Mouse (Mus musculus): ENCODE data around the gene Trf. TPM values are rescaled to one million over a fixed set of nuclear protein-coding genes. Genes with fewer than 3 reads are reported as not detected.

Gene Trf
- polyA plus RNA-seq, 1 experiment from 2014 or later = 380 TPM

GRCm38 (mm10) chr9:103205786-103206185 lies 24.5 kb downstream of the Trf start:
- Histone ChIP-seq H3K4me2 (ENCODE audit: low read depth, low read length) (no peak overlapping the region), H3K9me3 (ENCODE audit: control insufficient read depth, low read length) (no peaks in the 10 kb centered on the region), H3K36me3 (ENCODE audit: control insufficient read depth, insufficient read depth, low read length) (no peaks in the 10 kb centered on the region), H3K4me1 (ENCODE audit: control insufficient read depth, insufficient read depth, low read length) (peaks cover 6% of the 10 kb centered on the region), H3K9ac (ENCODE audit: low read depth, low read length) (no peak overlapping the region), H3K27ac (ENCODE audit: low read length) (no peak overlapping the region), H3K4me3 (ENCODE audit: low read length) (no peak overlapping the region), H3K27me3 (replicated peaks; ENCODE audit: control insufficient read depth, insufficient read depth, low read length) (no peaks in the 10 kb centered on the region)
- no peak for ATAC-seq
- WGBS = 90% methylated on average over 5 of the region's 5 CpGs

GRCm38 (mm10) chr9:103201561-103202260 lies 28.5 kb downstream of the Trf start, which contains the start of gene Srprb:
Srprb (minus strand) TSS chr9:103202137.
- Histone ChIP-seq H3K36me3 (ENCODE audit: control insufficient read depth, insufficient read depth, low read length) (peaks cover 7% of the 10 kb centered on the region; the same call in 1 of the 2 replicates), H3K27ac (ENCODE audit: low read length) (peak within 1 kb of the TSS; percentile 62), H3K4me2 (ENCODE audit: low read depth, low read length) (peak within 1 kb of the TSS; percentile 52), H3K4me1 (ENCODE audit: control insufficient read depth, insufficient read depth, low read length) (peaks cover 3% of the 10 kb centered on the region; the same call in 1 of the 2 replicates), H3K9ac (ENCODE audit: low read depth, low read length) (peak within 1 kb of the TSS; percentile 81), H3K27me3 (replicated peaks; ENCODE audit: control insufficient read depth, insufficient read depth, low read length) (no peaks in the 10 kb centered on the region), H3K4me3 (ENCODE audit: low read length) (peak within 1 kb of the TSS; percentile 75), H3K9me3 (ENCODE audit: control insufficient read depth, low read length) (no peaks in the 10 kb centered on the region)
- ATAC-seq = peak; percentile 99
- under 1% methylated on average over 45 of the region's 45 CpGs for WGBS

- no peak overlapping the region for H3K9ac ChIP-seq (ENCODE audit: low read depth, low read length)
- no peak overlapping the region for H3K27ac ChIP-seq (ENCODE audit: low read length)
- H3K27me3 ChIP-seq (replicated peaks; ENCODE audit: control insufficient read depth, insufficient read depth, low read length) = no peaks in the 10 kb centered on the region
- no peaks in the 10 kb centered on the region for H3K4me1 ChIP-seq (ENCODE audit: control insufficient read depth, insufficient read depth, low read length)
- no peak for ATAC-seq
- 95% methylated on average over 4 of the region's 4 CpGs for WGBS
- no peak overlapping the region for H3K4me3 ChIP-seq (ENCODE audit: low read length)
- H3K4me2 ChIP-seq (ENCODE audit: low read depth, low read length) = no peak overlapping the region
- H3K36me3 ChIP-seq (ENCODE audit: control insufficient read depth, insufficient read depth, low read length) = peaks cover 14% of the 10 kb centered on the region
- H3K9me3 ChIP-seq (ENCODE audit: control insufficient read depth, low read length) = no peaks in the 10 kb centered on the region
Measured at GRCm38 (mm10) chr9:103188416-103188815, 41.8 kb downstream of the Trf start.

- ATAC-seq = no peak
- no peaks in the 10 kb centered on the region for H3K4me1 ChIP-seq (ENCODE audit: control insufficient read depth, insufficient read depth, low read length)
- 68% methylated on average over 9 of the region's 9 CpGs for WGBS
- H3K27me3 ChIP-seq (replicated peaks; ENCODE audit: control insufficient read depth, insufficient read depth, low read length) = no peaks in the 10 kb centered on the region
- no peaks in the 10 kb centered on the region for H3K9me3 ChIP-seq (ENCODE audit: control insufficient read depth, low read length)
- H3K27ac ChIP-seq (ENCODE audit: low read length) = no peak overlapping the region
- peaks cover 10% of the 10 kb centered on the region; the same call in 1 of the 2 replicates for H3K36me3 ChIP-seq (ENCODE audit: control insufficient read depth, insufficient read depth, low read length)
- no peak overlapping the region for H3K4me2 ChIP-seq (ENCODE audit: low read depth, low read length)
- no peak overlapping the region for H3K9ac ChIP-seq (ENCODE audit: low read depth, low read length)
- no peak overlapping the region for H3K4me3 ChIP-seq (ENCODE audit: low read length)
Measured at GRCm38 (mm10) chr9:103186747-103187146, 43.5 kb downstream of the Trf start.

- peaks cover 10% of the 10 kb centered on the region; the same call in 1 of the 2 replicates for H3K36me3 ChIP-seq (ENCODE audit: control insufficient read depth, insufficient read depth, low read length)
- H3K27me3 ChIP-seq (replicated peaks; ENCODE audit: control insufficient read depth, insufficient read depth, low read length) = no peaks in the 10 kb centered on the region
- ATAC-seq = no peak
- no peaks in the 10 kb centered on the region for H3K9me3 ChIP-seq (ENCODE audit: control insufficient read depth, low read length)
- 86% methylated on average over 8 of the region's 8 CpGs for WGBS
- H3K9ac ChIP-seq (ENCODE audit: low read depth, low read length) = no peak overlapping the region
- H3K4me3 ChIP-seq (ENCODE audit: low read length) = no peak overlapping the region
- H3K4me1 ChIP-seq (ENCODE audit: control insufficient read depth, insufficient read depth, low read length) = no peaks in the 10 kb centered on the region
- no peak overlapping the region for H3K4me2 ChIP-seq (ENCODE audit: low read depth, low read length)
- H3K27ac ChIP-seq (ENCODE audit: low read length) = no peak overlapping the region
Measured at GRCm38 (mm10) chr9:103185946-103186345, 44.3 kb downstream of the Trf start.

- WGBS = 62% methylated on average over 4 of the region's 4 CpGs
Measured at GRCm38 (mm10) chr9:103184855-103185254, 45.4 kb downstream of the Trf start.

GRCm38 (mm10) chr9:103181886-103182285 lies 48.4 kb downstream of the Trf start:
- WGBS = 89% methylated on average over 8 of the region's 8 CpGs
- H3K27me3 ChIP-seq (replicated peaks; ENCODE audit: control insufficient read depth, insufficient read depth, low read length) = no peaks in the 10 kb centered on the region
- H3K4me1 ChIP-seq (ENCODE audit: control insufficient read depth, insufficient read depth, low read length) = peaks cover 8% of the 10 kb centered on the region; the same call in 1 of the 2 replicates
- H3K36me3 ChIP-seq (ENCODE audit: control insufficient read depth, insufficient read depth, low read length) = no peaks in the 10 kb centered on the region
- H3K4me3 ChIP-seq (ENCODE audit: low read length) = no peak overlapping the region
- no peaks in the 10 kb centered on the region for H3K9me3 ChIP-seq (ENCODE audit: control insufficient read depth, low read length)
- no peak for ATAC-seq
- no peak overlapping the region for H3K4me2 ChIP-seq (ENCODE audit: low read depth, low read length)
- no peak overlapping the region for H3K27ac ChIP-seq (ENCODE audit: low read length)
- H3K9ac ChIP-seq (ENCODE audit: low read depth, low read length) = no peak overlapping the region

More at GRCm38 (mm10) chr9:103184855-103185254, 45.4 kb downstream of the Trf start:
- H3K27ac ChIP-seq (ENCODE audit: low read length) = no peak overlapping the region
- H3K4me1 ChIP-seq (ENCODE audit: control insufficient read depth, insufficient read depth, low read length) = peaks cover 8% of the 10 kb centered on the region; the same call in 1 of the 2 replicates
- no peak overlapping the region for H3K9ac ChIP-seq (ENCODE audit: low read depth, low read length)
- ATAC-seq = no peak
- H3K36me3 ChIP-seq (ENCODE audit: control insufficient read depth, insufficient read depth, low read length) = peaks cover 7% of the 10 kb centered on the region; the same call in 1 of the 2 replicates
- H3K9me3 ChIP-seq (ENCODE audit: control insufficient read depth, low read length) = no peaks in the 10 kb centered on the region
- H3K27me3 ChIP-seq (replicated peaks; ENCODE audit: control insufficient read depth, insufficient read depth, low read length) = no peaks in the 10 kb centered on the region
- H3K4me2 ChIP-seq (ENCODE audit: low read depth, low read length) = no peak overlapping the region
- H3K4me3 ChIP-seq (ENCODE audit: low read length) = no peak overlapping the region

- Histone ChIP-seq H3K4me1 (ENCODE audit: control insufficient read depth, insufficient read depth, low read length) (peaks cover 8% of the 10 kb centered on the region; the same call in 1 of the 2 replicates), H3K4me2 (ENCODE audit: low read depth, low read length) (peak overlapping the region; percentile 79), H3K9ac (ENCODE audit: low read depth, low read length) (peak overlapping the region; percentile 71), H3K9me3 (ENCODE audit: control insufficient read depth, low read length) (no peaks in the 10 kb centered on the region), H3K36me3 (ENCODE audit: control insufficient read depth, insufficient read depth, low read length) (no peaks in the 10 kb centered on the region), H3K27ac (ENCODE audit: low read length) (peak overlapping the region; percentile 54), H3K4me3 (ENCODE audit: low read length) (peak overlapping the region; percentile 57), H3K27me3 (replicated peaks; ENCODE audit: control insufficient read depth, insufficient read depth, low read length) (no peaks in the 10 kb centered on the region)
- ATAC-seq = peak; percentile 94
- 1% methylated on average over 20 of the region's 20 CpGs for WGBS
Measured at GRCm38 (mm10) chr9:103180807-103181565, 49.3 kb downstream of the Trf start.

- H3K4me1 ChIP-seq (ENCODE audit: control insufficient read depth, insufficient read depth, low read length) = peaks cover 8% of the 10 kb centered on the region; the same call in 1 of the 2 replicates
- peak overlapping the region; percentile 79 for H3K4me2 ChIP-seq (ENCODE audit: low read depth, low read length)
- H3K27me3 ChIP-seq (replicated peaks; ENCODE audit: control insufficient read depth, insufficient read depth, low read length) = no peaks in the 10 kb centered on the region
- no peaks in the 10 kb centered on the region for H3K36me3 ChIP-seq (ENCODE audit: control insufficient read depth, insufficient read depth, low read length)
- no peak overlapping the region for H3K27ac ChIP-seq (ENCODE audit: low read length)
- H3K9ac ChIP-seq (ENCODE audit: low read depth, low read length) = peak overlapping the region; percentile 71
- ATAC-seq = peak; percentile 41
- peak overlapping the region; percentile 57 for H3K4me3 ChIP-seq (ENCODE audit: low read length)
- H3K9me3 ChIP-seq (ENCODE audit: control insufficient read depth, low read length) = no peaks in the 10 kb centered on the region
- 50% methylated on average over 3 of the region's 3 CpGs for WGBS
Measured at GRCm38 (mm10) chr9:103180303-103180702, 49.9 kb downstream of the Trf start.
